Mouse (Mus musculus): ENCODE results near the gene Stam.
"Not testable (repeated sequence)": the region's sequence is repeated elsewhere in the genome, so short reads cannot be mapped to it uniquely, and the experiment has no call there.

Gene Stam

DNA sequence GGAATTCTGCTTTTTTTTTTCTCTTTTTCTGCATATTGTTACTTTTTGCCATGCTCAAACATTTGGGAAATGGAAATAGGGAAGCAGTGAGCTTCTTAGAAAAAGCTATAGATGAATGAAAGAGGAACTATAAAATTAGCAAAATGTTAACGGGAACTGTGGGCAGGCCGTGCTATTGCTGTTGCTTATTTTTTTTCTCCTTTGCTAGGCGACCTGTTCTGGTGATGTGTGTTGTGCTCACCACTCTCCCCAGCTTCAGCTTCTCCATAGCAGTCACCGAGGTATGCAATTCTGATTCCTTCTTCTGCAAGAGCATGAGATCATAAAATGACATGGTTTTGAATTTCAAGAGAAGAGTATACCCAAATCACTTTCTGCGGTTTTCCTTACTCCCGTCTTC lies 118.1 kb downstream of the Stam start:
- no peak for DNase-seq (ENCODE audit: low spot score)

DNA sequence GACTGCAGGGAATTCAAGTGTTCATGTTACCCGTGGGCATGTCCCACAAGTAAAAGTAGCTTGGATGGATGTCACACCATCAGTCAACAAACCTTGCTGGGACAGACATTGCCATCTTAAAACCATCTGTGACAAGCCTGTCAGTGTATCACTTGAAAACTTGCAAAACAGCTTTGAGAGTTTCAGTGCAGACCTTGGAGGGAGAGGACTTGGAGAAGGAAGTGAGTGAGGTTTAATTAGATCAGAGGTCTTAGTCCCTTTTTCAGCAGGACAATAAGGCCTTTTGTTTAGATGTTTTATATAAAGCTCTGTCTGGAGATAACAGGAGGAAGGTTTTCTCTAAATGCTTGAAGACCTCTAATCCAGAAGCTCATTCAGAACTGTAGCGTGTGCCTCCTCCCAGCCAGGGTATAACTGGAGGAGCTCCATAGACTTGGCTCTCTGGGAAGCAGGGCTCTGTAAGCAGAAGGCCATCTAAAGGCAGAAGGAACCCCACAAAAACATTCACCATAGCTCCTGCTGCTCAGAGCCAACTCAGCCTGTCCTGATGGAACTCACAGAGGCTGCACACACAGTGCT lies 124.5 kb downstream of the Stam start:
- not testable (repeated sequence) for DNase-seq (ENCODE audit: low spot score)

All from ovary, postnatal 10 days (tissue).